Mouse (Mus musculus) embryonic fibroblast, embryonic 13.5 days (primary cell): ENCODE data around the gene Elf2. TPM values are rescaled to one million over a fixed set of nuclear protein-coding genes. Genes with fewer than 3 reads are reported as not detected.

ENCODE experiments used
- H3K27ac ChIP-seq: 2 replicates; pipeline ENCODE4 v1.5.1; 2012; ENCODE audit warnings: low read length, control low read depth, inconsistent platforms; ENCODE audit not compliant: insufficient read depth
- H3K4me1 ChIP-seq: 2 replicates; pipeline ENCODE4 v1.6.1; 2011; ENCODE audit warnings: low read length; ENCODE audit not compliant: control insufficient read depth, insufficient read depth
- H3K4me3 ChIP-seq: 2 replicates; pipeline ENCODE4 v1.5.1; 2011; ENCODE audit warnings: mild to moderate bottlenecking, control low read depth, low read length; ENCODE audit not compliant: insufficient read depth
- CTCF ChIP-seq: IDR thresholded peaks from 2 replicates; pipeline ENCODE4 v1.5.1; 2011; ENCODE audit warnings: mild to moderate bottlenecking, control low read depth, low read length, moderate library complexity, borderline replicate concordance; ENCODE audit not compliant: insufficient read depth
- POLR2A ChIP-seq: IDR thresholded peaks from 2 replicates; pipeline ENCODE4 v1.6.1; 2011; ENCODE audit warnings: low read depth, mild to moderate bottlenecking, control low read depth, low read length, moderate library complexity
- polyA plus RNA-seq: library from polyadenylated mRNA; stranded (reverse); fragments of >200 nt; gene quantifications from 2 replicates; pipeline ENCODE4 v1.2.4, GENCODE M21; 2011; ENCODE audit warnings: low read depth; ENCODE audit not compliant: missing spikeins, insufficient read length

Elf2 gene
- polyA plus RNA-seq, 1 experiment, result 53.4 TPM

- H3K27ac ChIP-seq, result no peak overlapping the region
- H3K4me3 ChIP-seq, result peak overlapping the region; percentile 17; the same call in 1 of the 2 replicates
- TF ChIP-seq CTCF (no peak), POLR2A (no peak)
Observed at GRCm38 (mm10) chr3:51377878-51378664, 37.6 kb upstream of the Elf2 start.

GRCm38 (mm10) chr3:51375307-51376265 lies 35.1 kb upstream of the Elf2 start:
- H3K27ac ChIP-seq, result no peak overlapping the region
- no peak overlapping the region for H3K4me3 ChIP-seq
- H3K4me1 ChIP-seq, result no peaks in the 10 kb centered on the region
- no peak for TF ChIP-seq CTCF
- TF ChIP-seq POLR2A, result no peak

More at GRCm38 (mm10) chr3:51377878-51378664, 37.6 kb upstream of the Elf2 start:
- no peaks in the 10 kb centered on the region for H3K4me1 ChIP-seq

- Histone ChIP-seq H3K4me3 (no peak overlapping the region), H3K4me1 (no peaks in the 10 kb centered on the region), H3K27ac (no peak overlapping the region)
- TF ChIP-seq CTCF, result no peak
- TF ChIP-seq POLR2A, result no peak
Observed at GRCm38 (mm10) chr3:51373544-51373943, 33.1 kb upstream of the Elf2 start.

- Histone ChIP-seq H3K27ac (no peak overlapping the region), H3K4me3 (no peak overlapping the region), H3K4me1 (no peaks in the 10 kb centered on the region)
- TF ChIP-seq CTCF, result no peak
- TF ChIP-seq POLR2A, result no peak
Observed at GRCm38 (mm10) chr3:51372883-51373282, 32.4 kb upstream of the Elf2 start.

- H3K27ac ChIP-seq, result no peak overlapping the region
- no peaks in the 10 kb centered on the region for H3K4me1 ChIP-seq
- H3K4me3 ChIP-seq, result no peak overlapping the region
- TF ChIP-seq CTCF (no peak), POLR2A (no peak)
Observed at GRCm38 (mm10) chr3:51371826-51372225, 31.4 kb upstream of the Elf2 start.

- H3K4me1 ChIP-seq, result no peaks in the 10 kb centered on the region
- H3K4me3 ChIP-seq, result no peak overlapping the region
- TF ChIP-seq POLR2A (no peak), CTCF (no peak)
- H3K27ac ChIP-seq, result no peak overlapping the region
Observed at GRCm38 (mm10) chr3:51368011-51368410, 27.5 kb upstream of the Elf2 start.

- Histone ChIP-seq H3K27ac (no peak overlapping the region), H3K4me3 (no peak overlapping the region), H3K4me1 (no peaks in the 10 kb centered on the region)
- no peak for TF ChIP-seq POLR2A
- TF ChIP-seq CTCF, result no peak
Observed at GRCm38 (mm10) chr3:51366926-51367325, 26.5 kb upstream of the Elf2 start.

- no peak overlapping the region for H3K27ac ChIP-seq
- TF ChIP-seq POLR2A (no peak), CTCF (no peak)
- H3K4me3 ChIP-seq, result no peak overlapping the region
- no peaks in the 10 kb centered on the region for H3K4me1 ChIP-seq
Observed at GRCm38 (mm10) chr3:51365517-51365882, 25.0 kb upstream of the Elf2 start.

- Histone ChIP-seq H3K4me3 (peak overlapping the region; percentile 53), H3K4me1 (no peaks in the 10 kb centered on the region), H3K27ac (no peak overlapping the region)
- TF ChIP-seq CTCF (peak; percentile 91; the same call in 1 of the 2 replicates), POLR2A (no peak)
Observed at GRCm38 (mm10) chr3:51364703-51365516, 24.4 kb upstream of the Elf2 start.
